Mouse (Mus musculus): ENCODE data around the gene Kalrn. TPM values are rescaled to one million over a fixed set of nuclear protein-coding genes. Genes with fewer than 3 reads are reported as not detected.

Gene Kalrn
- polyA plus RNA-seq, 2 experiments = 8.8 to 11.7 TPM

DNA sequence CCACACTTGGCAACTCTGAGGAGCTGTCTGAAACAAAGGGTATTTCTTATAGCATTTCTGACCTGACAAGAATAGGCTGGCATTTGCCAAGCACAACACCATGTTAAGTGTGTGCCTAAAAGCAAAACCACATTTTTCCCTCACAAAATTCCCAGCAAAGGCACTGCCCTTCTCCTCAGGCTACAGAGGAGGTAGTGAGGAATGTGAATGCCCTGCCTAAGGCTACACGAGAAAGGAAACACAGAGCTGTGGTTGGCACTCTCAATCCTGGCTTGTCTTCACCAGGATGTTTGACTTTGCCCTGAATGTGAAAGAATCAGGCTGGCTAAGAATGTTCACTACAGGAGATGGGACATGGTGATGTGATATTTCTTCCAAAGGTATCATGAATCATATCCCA is 249.8 kb downstream of the Kalrn start:
- Histone ChIP-seq H3K4me3 (replicated peaks; ENCODE audit: low read length) (no peak overlapping the region), H3K36me3 (ENCODE audit: control insufficient read depth, insufficient read depth, low read length) (no peaks in the 10 kb centered on the region), H3K4me2 (replicated peaks; ENCODE audit: low read depth, low read length, severe bottlenecking) (no peak overlapping the region), H3K4me1 (ENCODE audit: control insufficient read depth, insufficient read depth, low read length) (no peaks in the 10 kb centered on the region), H3K27ac (replicated peaks; ENCODE audit: low read depth, low read length) (no peak overlapping the region), H3K9ac (ENCODE audit: low read depth, low read length, severe bottlenecking) (no peak overlapping the region), H3K9me3 (ENCODE audit: control insufficient read depth, low read length) (no peaks in the 10 kb centered on the region), H3K27me3 (ENCODE audit: control insufficient read depth, insufficient read depth, low read length) (no peaks in the 10 kb centered on the region)
- no peak for DNase-seq (ENCODE audit: low spot score)
- 62% methylated on average over 1 of the region's 1 CpGs for WGBS
- ATAC-seq (ENCODE audit: low FRiP score, low read depth) = no peak
- TF ChIP-seq POLR2A (IDR thresholded peaks at IDR 0.05; ENCODE audit: borderline replicate concordance, extremely low read depth, insufficient read depth, insufficient read length) = no peak

DNA sequence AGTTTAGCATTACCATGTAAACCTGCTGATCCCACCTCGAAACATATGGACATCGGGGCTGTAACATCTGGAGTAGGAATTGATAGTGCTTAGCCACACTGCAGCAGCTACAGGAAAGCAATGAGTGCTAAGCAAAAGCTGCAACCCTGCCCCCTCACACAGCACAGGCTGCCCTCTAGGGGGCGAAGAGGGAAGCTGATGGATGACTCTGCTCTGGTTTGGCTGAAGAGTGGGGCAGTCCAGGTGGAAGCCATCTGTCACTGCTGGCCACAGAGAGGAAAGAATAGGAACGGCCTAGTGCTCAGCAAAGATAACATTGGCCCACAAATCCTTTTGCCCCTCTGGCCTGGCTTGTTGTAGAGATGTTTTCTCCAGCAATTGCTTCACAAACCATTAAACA is 250.8 kb downstream of the Kalrn start:
- H3K4me3 ChIP-seq (replicated peaks; ENCODE audit: low read length) = no peak overlapping the region
- ATAC-seq (ENCODE audit: low FRiP score, low read depth) (peak; percentile 55), DNase-seq (ENCODE audit: low spot score) (peak; percentile 76)
- no peaks in the 10 kb centered on the region for H3K4me1 ChIP-seq (ENCODE audit: control insufficient read depth, insufficient read depth, low read length)
- H3K9ac ChIP-seq (ENCODE audit: low read depth, low read length, severe bottlenecking) = no peak overlapping the region
- H3K27me3 ChIP-seq (ENCODE audit: control insufficient read depth, insufficient read depth, low read length) = no peaks in the 10 kb centered on the region
- 14% methylated on average over 4 of the region's 4 CpGs for WGBS
- H3K36me3 ChIP-seq (ENCODE audit: control insufficient read depth, insufficient read depth, low read length) = no peaks in the 10 kb centered on the region
- H3K27ac ChIP-seq (replicated peaks; ENCODE audit: low read depth, low read length) = no peak overlapping the region
- no peak overlapping the region for H3K4me2 ChIP-seq (replicated peaks; ENCODE audit: low read depth, low read length, severe bottlenecking)
- H3K9me3 ChIP-seq (ENCODE audit: control insufficient read depth, low read length) = no peaks in the 10 kb centered on the region
- TF ChIP-seq POLR2A (IDR thresholded peaks at IDR 0.05; ENCODE audit: borderline replicate concordance, extremely low read depth, insufficient read depth, insufficient read length) = no peak

GRCm38 (mm10) chr16:34321066-34321790 is 252.1 kb downstream of the Kalrn start:
- ATAC-seq (ENCODE audit: low FRiP score, low read depth) = no peak
- WGBS = 82% methylated on average over 4 of the region's 4 CpGs
- no peak for TF ChIP-seq POLR2A (IDR thresholded peaks at IDR 0.05; ENCODE audit: borderline replicate concordance, extremely low read depth, insufficient read depth, insufficient read length)
- Histone ChIP-seq H3K4me1 (ENCODE audit: control insufficient read depth, insufficient read depth, low read length) (0 out of 2 replicates have a peak, but pooled peaks cover under 1% of the 10 kb centered on the region), H3K4me3 (replicated peaks; ENCODE audit: low read length) (no peak overlapping the region), H3K9me3 (ENCODE audit: control insufficient read depth, low read length) (no peaks in the 10 kb centered on the region), H3K27ac (replicated peaks; ENCODE audit: low read depth, low read length) (no peak overlapping the region), H3K9ac (ENCODE audit: low read depth, low read length, severe bottlenecking) (no peak overlapping the region), H3K27me3 (ENCODE audit: control insufficient read depth, insufficient read depth, low read length) (no peaks in the 10 kb centered on the region), H3K4me2 (replicated peaks; ENCODE audit: low read depth, low read length, severe bottlenecking) (no peak overlapping the region), H3K36me3 (ENCODE audit: control insufficient read depth, insufficient read depth, low read length) (no peaks in the 10 kb centered on the region)
- no peak for DNase-seq (ENCODE audit: low spot score)

GRCm38 (mm10) chr16:34320023-34320800 is 253.1 kb downstream of the Kalrn start:
- H3K4me2 ChIP-seq (replicated peaks; ENCODE audit: low read depth, low read length, severe bottlenecking) = no peak overlapping the region
- no peak overlapping the region for H3K9ac ChIP-seq (ENCODE audit: low read depth, low read length, severe bottlenecking)
- no peak overlapping the region for H3K27ac ChIP-seq (replicated peaks; ENCODE audit: low read depth, low read length)
- DNase-seq (ENCODE audit: low spot score) (no peak), ATAC-seq (ENCODE audit: low FRiP score, low read depth) (no peak)
- H3K27me3 ChIP-seq (ENCODE audit: control insufficient read depth, insufficient read depth, low read length) = no peaks in the 10 kb centered on the region
- TF ChIP-seq POLR2A (IDR thresholded peaks at IDR 0.05; ENCODE audit: borderline replicate concordance, extremely low read depth, insufficient read depth, insufficient read length) = no peak
- no peak overlapping the region for H3K4me3 ChIP-seq (replicated peaks; ENCODE audit: low read length)
- no peaks in the 10 kb centered on the region for H3K36me3 ChIP-seq (ENCODE audit: control insufficient read depth, insufficient read depth, low read length)
- 72% methylated on average over 11 of the region's 11 CpGs for WGBS
- no peaks in the 10 kb centered on the region for H3K9me3 ChIP-seq (ENCODE audit: control insufficient read depth, low read length)
- H3K4me1 ChIP-seq (ENCODE audit: control insufficient read depth, insufficient read depth, low read length) = 0 out of 2 replicates have a peak, but pooled peaks cover 2% of the 10 kb centered on the region

- no peaks in the 10 kb centered on the region for H3K27me3 ChIP-seq (ENCODE audit: control insufficient read depth, insufficient read depth, low read length)
- TF ChIP-seq POLR2A (IDR thresholded peaks at IDR 0.05; ENCODE audit: borderline replicate concordance, extremely low read depth, insufficient read depth, insufficient read length) = no peak
- H3K4me2 ChIP-seq (replicated peaks; ENCODE audit: low read depth, low read length, severe bottlenecking) = no peak overlapping the region
- no peaks in the 10 kb centered on the region for H3K9me3 ChIP-seq (ENCODE audit: control insufficient read depth, low read length)
- no peak overlapping the region for H3K9ac ChIP-seq (ENCODE audit: low read depth, low read length, severe bottlenecking)
- no peak overlapping the region for H3K4me3 ChIP-seq (replicated peaks; ENCODE audit: low read length)
- WGBS = 16% methylated on average over 3 of the region's 3 CpGs
- 0 out of 2 replicates have a peak, but pooled peaks cover 2% of the 10 kb centered on the region for H3K4me1 ChIP-seq (ENCODE audit: control insufficient read depth, insufficient read depth, low read length)
- DNase-seq (ENCODE audit: low spot score) (no peak), ATAC-seq (ENCODE audit: low FRiP score, low read depth) (no peak)
- H3K36me3 ChIP-seq (ENCODE audit: control insufficient read depth, insufficient read depth, low read length) = peaks cover 3% of the 10 kb centered on the region; the same call in 1 of the 2 replicates
- H3K27ac ChIP-seq (replicated peaks; ENCODE audit: low read depth, low read length) = no peak overlapping the region
These were observed 256.2 kb downstream of the Kalrn start for GRCm38 (mm10) chr16:34317110-34317509.

Measured in limb, embryonic 14.5 days (tissue).